Mouse (Mus musculus): ENCODE data around the gene Olfr122. TPM values are rescaled to one million over a fixed set of nuclear protein-coding genes. Genes with fewer than 3 reads are reported as not detected.

Olfr122 gene
- not detected in 2 replicates for polyA plus RNA-seq (2015; fragmentation: Nextera tagmentation; extraction: Ambion mirVana)

GRCm38 (mm10) chr17:37768307-37768706, at the start of gene Olfr122:
Gene Olfr122, plus strand, starts transcription at chr17:37768607.
- 77% methylated on average over 4 of the region's 4 CpGs for WGBS

DNA sequence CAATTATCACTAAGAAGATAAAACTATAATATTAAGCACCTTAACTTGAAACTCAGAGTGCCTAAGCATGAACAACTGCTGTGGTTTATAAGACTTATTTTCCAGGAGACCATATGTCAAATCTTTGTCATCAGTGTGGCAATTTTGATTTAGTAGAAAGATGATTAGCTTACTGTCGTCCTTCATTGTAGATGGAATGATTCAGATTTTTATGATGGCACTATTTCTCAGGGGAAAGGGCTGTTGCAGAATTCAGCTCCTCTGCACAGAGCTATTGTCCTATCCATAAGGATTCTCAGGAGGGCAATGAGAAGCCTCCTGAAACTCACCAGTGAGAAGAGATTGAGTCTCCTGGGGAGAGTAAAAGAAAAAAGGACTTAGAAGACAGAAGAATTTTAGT, 46.9 kb upstream of the Olfr122 start, which contains the start of gene Olfr120:
Gene Olfr120, plus strand, starts transcription at position 301 of the 400 bp plus-strand sequence.
- 61% methylated on average over 1 of the region's 1 CpGs for WGBS

More at GRCm38 (mm10) chr17:37768307-37768706, at the start of gene Olfr122:
- no peaks in the 10 kb centered on the region for H3K36me3 ChIP-seq
- no peak within 1 kb of the TSS for H3K4me3 ChIP-seq
- H3K27ac ChIP-seq, result no peak within 1 kb of the TSS
- no peaks in the 10 kb centered on the region for H3K9me3 ChIP-seq (replicated peaks)
- H3K9ac ChIP-seq, result no peak within 1 kb of the TSS
- no peak within 1 kb of the TSS for H3K4me2 ChIP-seq
- H3K27me3 ChIP-seq, result no peaks in the 10 kb centered on the region
- no peak for ATAC-seq (replicated peaks; ENCODE audit: insufficient number of reproducible peaks, insufficient read depth, low FRiP score, low read depth)
- no peaks in the 10 kb centered on the region for H3K4me1 ChIP-seq (replicated peaks)

GRCm38 (mm10) chr17:37738070-37738469, 30.3 kb upstream of the Olfr122 start:
- no peaks in the 10 kb centered on the region for H3K9me3 ChIP-seq (replicated peaks)
- no peak overlapping the region for H3K27ac ChIP-seq
- no peak overlapping the region for H3K9ac ChIP-seq
- no peak for ATAC-seq (replicated peaks; ENCODE audit: insufficient number of reproducible peaks, insufficient read depth, low FRiP score, low read depth)
- 50% methylated on average over 7 of the region's 7 CpGs for WGBS
- no peak overlapping the region for H3K4me2 ChIP-seq
- H3K4me1 ChIP-seq (replicated peaks), result no peaks in the 10 kb centered on the region
- H3K4me3 ChIP-seq, result no peak overlapping the region
- no peaks in the 10 kb centered on the region for H3K27me3 ChIP-seq
- H3K36me3 ChIP-seq, result no peaks in the 10 kb centered on the region

More for the DNA sequence above, 46.9 kb upstream of the Olfr122 start, which contains the start of gene Olfr120:
- H3K4me3 ChIP-seq, result no peak within 1 kb of the TSS
- no peaks in the 10 kb centered on the region for H3K36me3 ChIP-seq
- H3K27me3 ChIP-seq, result no peaks in the 10 kb centered on the region
- H3K9ac ChIP-seq, result no peak within 1 kb of the TSS
- H3K27ac ChIP-seq, result no peak within 1 kb of the TSS
- H3K4me1 ChIP-seq (replicated peaks), result no peaks in the 10 kb centered on the region
- ATAC-seq (replicated peaks; ENCODE audit: insufficient number of reproducible peaks, insufficient read depth, low FRiP score, low read depth), result no peak
- no peak within 1 kb of the TSS for H3K4me2 ChIP-seq
- no peaks in the 10 kb centered on the region; the same call in 1 of the 2 replicates for H3K9me3 ChIP-seq (replicated peaks)

DNA sequence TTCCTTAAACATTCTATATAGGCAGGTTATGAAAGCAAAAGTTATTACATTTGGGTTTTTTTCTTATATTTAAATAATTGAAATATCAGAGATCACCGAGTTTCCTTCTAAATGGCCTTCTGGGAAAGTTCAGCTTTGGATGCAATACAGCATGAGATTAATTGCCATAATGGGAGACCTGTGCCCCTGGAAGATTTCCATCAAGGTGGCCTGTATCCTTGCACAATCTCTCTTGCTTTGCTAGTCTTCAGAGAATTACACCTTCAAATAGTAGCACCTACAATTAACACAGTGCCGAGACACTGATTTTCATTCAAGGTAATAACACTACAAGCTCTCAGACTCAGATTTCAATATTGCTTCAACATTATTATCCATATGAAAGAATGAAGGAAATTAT, 24.8 kb downstream of the Olfr122 start, which contains the start of gene Olfr123:
Gene Olfr123, plus strand, starts transcription at position 301 of the 400 bp plus-strand sequence.
- Histone ChIP-seq H3K36me3 (no peaks in the 10 kb centered on the region), H3K4me2 (no peak within 1 kb of the TSS), H3K9me3 (replicated peaks) (no peaks in the 10 kb centered on the region), H3K27ac (no peak within 1 kb of the TSS), H3K4me1 (replicated peaks) (no peaks in the 10 kb centered on the region), H3K27me3 (no peaks in the 10 kb centered on the region), H3K9ac (no peak within 1 kb of the TSS), H3K4me3 (no peak within 1 kb of the TSS)
- WGBS, result 87% methylated on average over 2 of the region's 2 CpGs
- no peak for ATAC-seq (replicated peaks; ENCODE audit: insufficient number of reproducible peaks, insufficient read depth, low FRiP score, low read depth)

- WGBS, result 73% methylated on average over 3 of the region's 3 CpGs
- H3K9ac ChIP-seq, result no peak within 1 kb of the TSS
- H3K4me2 ChIP-seq, result no peak within 1 kb of the TSS
- no peaks in the 10 kb centered on the region for H3K9me3 ChIP-seq (replicated peaks)
- H3K27me3 ChIP-seq, result no peaks in the 10 kb centered on the region
- no peak within 1 kb of the TSS for H3K4me3 ChIP-seq
- no peak for ATAC-seq (replicated peaks; ENCODE audit: insufficient number of reproducible peaks, insufficient read depth, low FRiP score, low read depth)
- no peak within 1 kb of the TSS for H3K27ac ChIP-seq
- H3K36me3 ChIP-seq, result no peaks in the 10 kb centered on the region
- H3K4me1 ChIP-seq (replicated peaks), result no peaks in the 10 kb centered on the region
These were observed 31.2 kb downstream of the Olfr122 start, which contains the start of gene Olfr124 for GRCm38 (mm10) chr17:37799588-37799987. Gene Olfr124, plus strand, starts transcription at chr17:37799888.

Other genes with a start within 250 kb of the Olfr122 start
- not detected in 2 replicates for gene Olfr112, start 199.2 kb upstream of the Olfr122 start, polyA plus RNA-seq (2015; fragmentation: Nextera tagmentation; extraction: Ambion mirVana)
- gene Olfr113, start 190.9 kb upstream of the Olfr122 start, polyA plus RNA-seq (2015; fragmentation: Nextera tagmentation; extraction: Ambion mirVana), result not detected in 2 replicates
- gene Olfr114, start 175.9 kb upstream of the Olfr122 start, polyA plus RNA-seq (2015; fragmentation: Nextera tagmentation; extraction: Ambion mirVana), result not detected in 2 replicates
- not detected in 2 replicates for gene Olfr115, start 141.5 kb upstream of the Olfr122 start, polyA plus RNA-seq (2015; fragmentation: Nextera tagmentation; extraction: Ambion mirVana)
- not detected in 2 replicates for gene Olfr116, start 141.4 kb upstream of the Olfr122 start, polyA plus RNA-seq (2015; fragmentation: Nextera tagmentation; extraction: Ambion mirVana)
- not detected in 2 replicates for gene Olfr117, start 104.8 kb upstream of the Olfr122 start, polyA plus RNA-seq (2015; fragmentation: Nextera tagmentation; extraction: Ambion mirVana)
- not detected in 2 replicates for gene Olfr118, start 101.6 kb upstream of the Olfr122 start, polyA plus RNA-seq (2015; fragmentation: Nextera tagmentation; extraction: Ambion mirVana)
- gene Olfr119, start 72.0 kb upstream of the Olfr122 start, polyA plus RNA-seq (2015; fragmentation: Nextera tagmentation; extraction: Ambion mirVana), result not detected in 2 replicates
- not detected in 2 replicates for gene Olfr120, start 46.8 kb upstream of the Olfr122 start, polyA plus RNA-seq (2015; fragmentation: Nextera tagmentation; extraction: Ambion mirVana)
- gene Olfr121, start 19.8 kb upstream of the Olfr122 start, polyA plus RNA-seq (2015; fragmentation: Nextera tagmentation; extraction: Ambion mirVana), result not detected in 2 replicates
- not detected in 2 replicates for gene Olfr123, start 24.9 kb downstream of the Olfr122 start, polyA plus RNA-seq (2015; fragmentation: Nextera tagmentation; extraction: Ambion mirVana)
- gene Olfr124, start 31.3 kb downstream of the Olfr122 start, polyA plus RNA-seq (2015; fragmentation: Nextera tagmentation; extraction: Ambion mirVana), result not detected in 2 replicates
- gene Olfr125, start 64.3 kb downstream of the Olfr122 start, polyA plus RNA-seq (2015; fragmentation: Nextera tagmentation; extraction: Ambion mirVana), result not detected in 2 replicates
- not detected in 2 replicates for gene Olfr126, start 78.9 kb downstream of the Olfr122 start, polyA plus RNA-seq (2015; fragmentation: Nextera tagmentation; extraction: Ambion mirVana)
- gene Olfr127, start 131.8 kb downstream of the Olfr122 start, polyA plus RNA-seq (2015; fragmentation: Nextera tagmentation; extraction: Ambion mirVana), result not detected in 2 replicates
- not detected in 2 replicates for gene Olfr128, start 151.9 kb downstream of the Olfr122 start, polyA plus RNA-seq (2015; fragmentation: Nextera tagmentation; extraction: Ambion mirVana)
- gene Olfr761, start 184.5 kb downstream of the Olfr122 start, polyA plus RNA-seq (2015; fragmentation: Nextera tagmentation; extraction: Ambion mirVana), result not detected in 2 replicates